Mouse (Mus musculus) hindbrain, embryonic 10.5 days (tissue): ENCODE results near the gene Gm19410. TPM values are rescaled to one million over a fixed set of nuclear protein-coding genes. Genes with fewer than 3 reads are reported as not detected.

Experiments
- DNase-seq: peaks from one replicate; pipeline ENCODE4 v3.0.0-alpha.2; 2017; ENCODE audit warnings: low spot score
- H3K27ac ChIP-seq: fragments of 300-500 bp; sonication (generic); 2 replicates; pipeline ENCODE4 v1.5.1; 2016; ENCODE audit warnings: mild to moderate bottlenecking, moderate library complexity
- H3K27me3 ChIP-seq: fragments of 300-500 bp; sonication (generic); 2 replicates; pipeline ENCODE4 v1.6.1; 2016; ENCODE audit warnings: mild to moderate bottlenecking; ENCODE audit not compliant: poor library complexity, insufficient read depth, severe bottlenecking
- H3K36me3 ChIP-seq: fragments of 300-500 bp; sonication (generic); 2 replicates; pipeline ENCODE4 v1.6.1; 2016; ENCODE audit warnings: mild to moderate bottlenecking, moderate library complexity
- H3K4me1 ChIP-seq: fragments of 300-500 bp; sonication (generic); replicated peaks from 2 replicates; pipeline ENCODE4 v1.6.1; 2016; ENCODE audit warnings: mild to moderate bottlenecking
- H3K4me3 ChIP-seq: fragments of 300-500 bp; sonication (generic); 2 replicates; pipeline ENCODE4 v1.5.1; 2016; ENCODE audit warnings: mild to moderate bottlenecking, moderate library complexity
- H3K9me3 ChIP-seq: fragments of 300-500 bp; sonication (generic); 2 replicates; pipeline ENCODE4 v1.6.1; 2016; ENCODE audit warnings: mild to moderate bottlenecking, moderate library complexity
- WGBS: fragments of 180-500 bp; shearing (Covaris S2); methylation state at CpG from one replicate; pipeline ENCODE4 v1.1.7; 2016; 5-methylcytosine and 5-hydroxymethylcytosine counted together
- polyA plus RNA-seq: library from polyadenylated mRNA; unstranded; fragments of >200 nt; fragmentation: Nextera tagmentation; extraction: Ambion mirVana; gene quantifications from 2 replicates; pipeline ENCODE4 v1.2.1, GENCODE M21; 2016

Gene Gm19410
- 0.06 TPM in 1 of 2 replicates, not detected in the other for polyA plus RNA-seq

DNA sequence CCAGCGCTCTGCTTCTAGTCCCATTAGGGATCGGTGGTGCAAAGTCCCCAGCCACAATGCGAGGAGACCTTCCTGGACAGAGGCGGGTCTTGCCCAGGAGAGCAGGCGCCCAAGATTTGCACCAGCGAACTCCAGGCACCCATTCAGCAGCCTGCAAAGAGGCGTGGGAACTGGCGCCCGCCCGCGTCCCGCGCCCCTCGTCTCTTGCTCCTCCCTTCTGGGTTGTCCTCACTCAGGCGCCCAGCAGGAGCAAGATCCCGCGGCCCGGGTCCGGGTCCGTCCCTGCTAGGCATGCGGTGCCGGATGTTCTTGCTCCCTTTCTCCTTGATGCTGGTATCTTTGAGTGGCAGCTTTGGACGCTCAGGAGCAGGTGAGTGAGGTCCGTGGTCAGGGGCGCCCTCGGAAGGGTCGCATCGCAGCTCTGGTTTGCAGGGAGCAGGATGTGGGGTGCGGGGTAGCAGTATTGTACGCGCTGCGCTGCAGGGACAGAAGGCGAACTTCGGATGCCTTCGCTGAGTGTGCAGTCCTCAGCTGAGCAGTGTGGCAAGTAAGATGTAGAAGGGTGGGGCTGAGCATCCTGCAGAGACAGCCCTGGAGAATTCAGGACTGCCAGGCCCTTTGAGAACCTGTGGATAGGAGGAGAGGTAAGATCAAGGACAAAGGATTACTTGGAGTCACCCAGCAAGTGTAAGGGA is at the start of gene Gm19410:
Gene Gm19410 (plus strand): TSS at position 292 of the 695 bp plus-strand sequence.
- peak within 1 kb of the TSS; percentile 57; the same call in 1 of the 2 replicates for H3K27ac ChIP-seq
- peaks cover 14% of the 10 kb centered on the region for H3K4me1 ChIP-seq
- no peaks in the 10 kb centered on the region for H3K36me3 ChIP-seq
- H3K9me3 ChIP-seq, result no peaks in the 10 kb centered on the region
- H3K27me3 ChIP-seq, result peaks cover 48% of the 10 kb centered on the region
- WGBS, result under 1% methylated on average over 35 of the region's 35 CpGs
- peak within 1 kb of the TSS; percentile 62 for H3K4me3 ChIP-seq
- peak; percentile 37 for DNase-seq

DNA sequence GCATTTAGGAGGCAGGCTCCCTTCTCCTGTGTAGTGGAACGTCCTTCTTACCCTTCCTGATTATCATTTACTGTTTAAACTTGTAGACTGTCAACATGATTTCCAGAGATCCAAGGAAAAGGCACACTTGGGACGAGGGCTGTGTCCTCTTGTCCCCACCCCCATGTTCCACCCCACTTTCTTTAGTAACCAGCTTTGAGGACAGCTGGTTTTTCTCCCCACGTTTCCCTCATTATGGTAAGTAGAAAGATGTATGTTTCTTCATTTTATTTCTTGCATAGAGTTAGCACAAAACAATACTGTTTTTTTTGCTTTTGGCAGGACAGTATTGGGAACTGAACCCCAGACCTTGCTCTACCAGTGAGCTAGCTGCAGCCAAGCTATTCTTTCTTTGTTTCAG is 34.8 kb upstream of the Gm19410 start:
- Histone ChIP-seq H3K27ac (no peak overlapping the region), H3K36me3 (no peaks in the 10 kb centered on the region), H3K4me1 (no peaks in the 10 kb centered on the region), H3K27me3 (no peaks in the 10 kb centered on the region), H3K4me3 (no peak overlapping the region), H3K9me3 (no peaks in the 10 kb centered on the region)
- DNase-seq, result no peak
- 76% methylated on average over 3 of the region's 3 CpGs for WGBS

- 79% methylated on average over 3 of the region's 3 CpGs for WGBS
These were observed 30.2 kb upstream of the Gm19410 start for GRCm38 (mm10) chr8:35735438-35735837.

DNA sequence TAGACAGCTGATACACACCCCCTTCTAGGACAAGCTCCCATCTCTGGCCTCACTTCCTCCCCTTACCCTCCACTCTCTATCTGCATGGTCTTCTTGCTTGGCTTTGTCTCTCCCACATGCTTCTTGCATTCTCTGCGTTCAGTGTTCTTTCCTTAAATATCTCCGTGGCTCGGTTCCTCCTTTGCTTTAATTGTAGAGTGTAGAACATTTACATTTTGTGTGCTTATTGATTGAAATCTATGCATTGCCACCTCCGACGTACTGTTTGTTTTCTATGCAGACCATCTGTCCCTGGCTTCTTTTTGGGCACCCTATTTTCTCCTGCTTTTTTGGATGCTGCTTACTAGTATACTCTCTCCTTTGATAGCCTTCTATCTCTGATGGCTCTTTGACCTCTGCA is 9.4 kb upstream of the Gm19410 start:
- Histone ChIP-seq H3K27ac (no peak overlapping the region), H3K36me3 (no peaks in the 10 kb centered on the region), H3K27me3 (no peaks in the 10 kb centered on the region), H3K4me3 (no peak overlapping the region), H3K9me3 (no peaks in the 10 kb centered on the region), H3K4me1 (no peaks in the 10 kb centered on the region)
- no peak for DNase-seq
- 83% methylated on average over 5 of the region's 5 CpGs for WGBS

More at GRCm38 (mm10) chr8:35735438-35735837, 30.2 kb upstream of the Gm19410 start:
- peaks cover 6% of the 10 kb centered on the region; the same call in 1 of the 2 replicates for H3K9me3 ChIP-seq
- no peaks in the 10 kb centered on the region for H3K36me3 ChIP-seq
- no peak overlapping the region for H3K4me3 ChIP-seq
- H3K27me3 ChIP-seq, result no peaks in the 10 kb centered on the region
- DNase-seq, result no peak
- no peak overlapping the region for H3K27ac ChIP-seq
- H3K4me1 ChIP-seq, result no peaks in the 10 kb centered on the region

DNA sequence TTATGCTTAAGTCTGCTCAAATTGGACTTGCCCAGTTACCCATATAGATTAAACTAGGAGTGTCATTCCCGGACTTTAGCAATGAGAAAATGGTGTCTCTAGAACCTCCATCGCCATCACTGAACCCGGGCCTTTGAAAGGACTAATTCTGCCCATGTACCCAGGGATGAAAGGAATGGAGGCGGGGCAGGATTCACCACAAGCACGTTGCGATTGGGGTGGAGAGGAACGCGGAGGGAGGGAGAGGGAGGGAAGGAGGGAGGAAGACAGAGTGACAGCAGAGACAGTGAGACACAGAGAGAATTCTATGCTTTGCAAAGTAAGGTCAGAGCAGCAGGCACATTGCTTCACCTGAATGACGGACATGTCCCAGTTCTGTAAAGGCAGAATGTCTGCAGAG is 570 bp upstream of the Gm19410 start:
- peak; percentile 7 for DNase-seq
- Histone ChIP-seq H3K36me3 (no peaks in the 10 kb centered on the region), H3K9me3 (no peaks in the 10 kb centered on the region), H3K4me3 (peak overlapping the region; percentile 62), H3K27ac (0 out of 2 replicates have a peak overlapping the region, but pooled peaks have one; percentile 57), H3K27me3 (peaks cover 48% of the 10 kb centered on the region), H3K4me1 (peaks cover 14% of the 10 kb centered on the region)
- 6% methylated on average over 9 of the region's 9 CpGs for WGBS

DNA sequence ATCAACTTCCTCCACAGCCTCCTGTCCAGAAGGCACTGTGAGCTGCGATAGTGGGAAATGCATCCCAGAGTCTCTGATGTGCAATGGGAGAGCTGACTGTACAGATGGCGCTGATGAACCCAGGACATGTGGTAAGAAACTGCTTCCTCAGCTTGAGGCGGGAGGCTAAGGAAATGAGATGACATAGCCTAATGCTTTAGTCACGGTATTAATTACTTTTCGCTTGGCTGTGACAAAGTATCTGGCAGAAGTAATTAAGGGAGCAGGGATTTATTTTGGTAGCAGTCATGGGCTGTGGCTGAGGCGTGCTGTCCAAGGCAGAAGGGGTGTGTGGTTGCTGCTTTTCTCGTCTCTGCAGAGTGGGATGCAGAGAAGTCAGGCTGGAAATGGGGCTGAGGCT is 7.9 kb downstream of the Gm19410 start:
- H3K36me3 ChIP-seq, result no peaks in the 10 kb centered on the region
- no peak for DNase-seq
- WGBS, result 63% methylated on average over 7 of the region's 7 CpGs
- H3K9me3 ChIP-seq, result no peaks in the 10 kb centered on the region
- no peaks in the 10 kb centered on the region for H3K27me3 ChIP-seq
- no peak overlapping the region for H3K4me3 ChIP-seq
- no peaks in the 10 kb centered on the region for H3K4me1 ChIP-seq
- H3K27ac ChIP-seq, result no peak overlapping the region
